Mouse (Mus musculus) testis, adult 2 months (tissue): ENCODE measurements at regions not wholly inside any gene's neighbourhood (a gene's known extent, or its start where the extent isn't known, plus 50 kb on each side); places are given as distances from the start of the nearest gene placed in this dataset.

Source experiments
- CTCF ChIP-seq: fragments of 200-500 bp; IDR thresholded peaks from 2 replicates; pipeline ENCODE4 v1.5.1; 2012; ENCODE audit warnings: low read depth, mild to moderate bottlenecking, inconsistent platforms, low read length, moderate library complexity; ENCODE audit not compliant: control insufficient read depth, insufficient read depth, insufficient replicate concordance
- POLR2A ChIP-seq: fragments of 200-500 bp; IDR thresholded peaks from 2 replicates; pipeline ENCODE4 v1.6.1; 2012; ENCODE audit warnings: low read depth, mild to moderate bottlenecking, inconsistent platforms, low read length, moderate library complexity; ENCODE audit not compliant: control insufficient read depth

DNA sequence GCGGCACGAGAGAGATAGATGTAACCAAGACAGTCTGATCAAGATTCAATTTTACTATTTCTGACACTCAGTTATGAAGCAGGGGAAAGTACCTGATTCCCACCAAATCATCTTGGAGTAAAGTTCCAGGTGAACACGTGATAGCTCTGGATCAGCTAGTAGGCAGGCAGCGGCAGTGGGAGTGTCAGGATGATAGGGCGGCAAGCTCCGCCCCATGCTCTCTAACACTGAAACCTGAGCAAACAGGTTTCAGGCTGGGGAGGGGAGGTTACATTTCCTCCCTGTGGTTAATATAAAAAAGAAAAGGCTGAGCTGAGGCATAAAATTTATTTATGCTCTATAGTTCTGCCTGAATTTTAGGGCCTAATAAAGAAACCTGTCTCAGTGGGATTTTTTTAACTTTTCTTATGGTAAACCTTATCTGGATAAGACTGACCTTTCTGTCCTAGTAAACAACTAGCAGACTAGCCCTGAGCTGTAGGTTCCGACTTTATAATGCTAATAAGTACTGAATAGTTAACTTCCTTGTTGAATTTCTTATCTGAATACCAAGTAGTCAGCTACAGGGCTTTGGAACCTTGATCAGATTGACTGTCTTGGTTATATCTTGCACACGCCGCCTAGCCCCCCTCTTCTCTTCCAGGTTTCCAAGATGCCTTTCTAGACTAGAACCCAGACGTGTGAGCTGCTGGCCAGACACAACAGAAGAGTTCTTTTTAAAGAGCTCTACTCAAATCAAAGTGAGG lies 254.9 kb upstream of the Dab2 start:
- TF ChIP-seq POLR2A: no peak
- no peak for TF ChIP-seq CTCF
